Mouse (Mus musculus): ENCODE data around the gene Ankrd16. TPM values are rescaled to one million over a fixed set of nuclear protein-coding genes. Genes with fewer than 3 reads are reported as not detected.

Gene Ankrd16
- polyA plus RNA-seq, 1 experiment: 84.6 TPM

Other genes with a start within 250 kb of the Ankrd16 start
- gene Pfkfb3, start 223.8 kb upstream of the Ankrd16 start, polyA plus RNA-seq (2012; rRNA removed): 152 and 208 TPM in 2 replicates
- 47.2 and 52.9 TPM in 2 replicates for gene Rbm17, start 173.7 kb upstream of the Ankrd16 start, polyA plus RNA-seq (2012; rRNA removed)
- gene Gm17490, start 151.6 kb upstream of the Ankrd16 start, polyA plus RNA-seq (2012; rRNA removed): not detected in 2 replicates
- gene Il2ra, start 135.1 kb upstream of the Ankrd16 start, polyA plus RNA-seq (2012; rRNA removed): 0.51 and 0.54 TPM in 2 replicates
- 23.5 and 29.6 TPM in 2 replicates for gene Il15ra, start 72.6 kb upstream of the Ankrd16 start, polyA plus RNA-seq (2012; rRNA removed)
- 51.2 and 60.5 TPM in 2 replicates for gene Fbh1, start 294 bp upstream of the Ankrd16 start, polyA plus RNA-seq (2012; rRNA removed)

Data from gonadal fat pad, adult 2 months (tissue).